Mouse (Mus musculus) forebrain, embryonic 15.5 days (tissue): ENCODE measurements around the gene Zfp664. TPM values are rescaled to one million over a fixed set of nuclear protein-coding genes. Genes with fewer than 3 reads are reported as not detected.

Experiments used
- ATAC-seq: fragments of 200-750 bp; cut with Nextera tagmentation; replicated peaks from 2 replicates; pipeline ENCODE4 v1.8.0; 2017; ENCODE audit warnings: mild to moderate bottlenecking, moderate TSS enrichment, moderate library complexity
- H3K27ac ChIP-seq: fragments of 300-500 bp; sonication (generic); replicated peaks from 2 replicates; pipeline ENCODE4 v1.5.1; 2015; ENCODE audit warnings: mild to moderate bottlenecking, inconsistent platforms
- H3K27me3 ChIP-seq: fragments of 300-500 bp; sonication (generic); 2 replicates; pipeline ENCODE4 v1.6.1; 2015; ENCODE audit warnings: inconsistent platforms
- H3K36me3 ChIP-seq: fragments of 300-500 bp; sonication (generic); 2 replicates; pipeline ENCODE4 v1.6.1; 2015; ENCODE audit warnings: mild to moderate bottlenecking, inconsistent platforms
- H3K4me1 ChIP-seq: fragments of 300-500 bp; sonication (generic); 2 replicates; pipeline ENCODE4 v1.6.1; 2015; ENCODE audit warnings: inconsistent platforms
- H3K4me2 ChIP-seq: fragments of 300-500 bp; sonication (generic); replicated peaks from 2 replicates; pipeline ENCODE4 v1.6.1; 2015; ENCODE audit warnings: mild to moderate bottlenecking, inconsistent platforms
- H3K4me3 ChIP-seq: fragments of 300-500 bp; sonication (generic); 2 replicates; pipeline ENCODE4 v1.5.1; 2015; ENCODE audit warnings: mild to moderate bottlenecking, inconsistent platforms
- H3K9ac ChIP-seq: fragments of 300-500 bp; sonication (generic); replicated peaks from 2 replicates; pipeline ENCODE4 v1.6.1; 2015; ENCODE audit warnings: mild to moderate bottlenecking, inconsistent platforms
- H3K9me3 ChIP-seq: fragments of 300-500 bp; sonication (generic); 2 replicates; pipeline ENCODE4 v1.6.1; 2016; ENCODE audit warnings: inconsistent platforms
- WGBS: fragments of 180-500 bp; shearing (Covaris S2); methylation state at CpG from one replicate; pipeline ENCODE4 v1.1.7; 2015; ENCODE audit warnings: mixed read lengths; 5-methylcytosine and 5-hydroxymethylcytosine counted together
- polyA plus RNA-seq: library from polyadenylated mRNA; unstranded; fragments of >200 nt; fragmentation: Nextera tagmentation; extraction: Ambion mirVana; gene quantifications from 2 replicates; pipeline ENCODE4 v1.2.1, GENCODE M21; 2015

The Zfp664 gene
- polyA plus RNA-seq, 1 experiment from 2014 or later: 122 TPM

GRCm38 (mm10) chr5:124873890-124874601, 11.6 kb downstream of the Zfp664 start:
- H3K4me1 ChIP-seq: peaks cover 26% of the 10 kb centered on the region

DNA sequence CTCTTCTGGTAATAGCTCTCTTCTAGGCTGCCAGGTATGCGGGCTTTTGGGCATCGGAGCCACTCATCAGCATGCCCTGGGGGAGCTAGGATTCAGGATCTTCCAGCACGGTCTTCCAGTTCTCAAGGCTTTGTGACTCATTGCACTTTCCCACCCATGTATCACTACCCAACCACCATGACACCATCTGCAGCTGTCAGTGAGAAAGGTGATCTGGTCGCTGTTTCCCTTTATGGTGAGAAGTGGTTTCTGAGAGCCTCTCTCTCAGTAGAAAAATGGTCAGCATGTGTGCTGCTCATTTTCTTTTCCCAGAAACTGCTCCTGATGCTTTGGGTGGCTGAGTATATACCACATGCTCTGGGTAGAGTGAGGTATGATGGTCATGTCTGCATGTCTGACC, 16.8 kb downstream of the Zfp664 start:
- H3K9me3 ChIP-seq: no peaks in the 10 kb centered on the region
- H3K27me3 ChIP-seq: no peaks in the 10 kb centered on the region
- no peak overlapping the region for H3K4me2 ChIP-seq
- ATAC-seq: no peak
- peaks cover 7% of the 10 kb centered on the region; the same call in 1 of the 2 replicates for H3K36me3 ChIP-seq
- H3K4me1 ChIP-seq: peaks cover 12% of the 10 kb centered on the region
- no peak overlapping the region for H3K4me3 ChIP-seq
- no peak overlapping the region for H3K27ac ChIP-seq
- WGBS: 90% methylated on average over 4 of the region's 4 CpGs
- no peak overlapping the region for H3K9ac ChIP-seq

More at GRCm38 (mm10) chr5:124873890-124874601, 11.6 kb downstream of the Zfp664 start:
- no peak for ATAC-seq
- no peaks in the 10 kb centered on the region for H3K9me3 ChIP-seq
- H3K4me3 ChIP-seq: no peak overlapping the region
- H3K9ac ChIP-seq: no peak overlapping the region
- H3K4me2 ChIP-seq: no peak overlapping the region
- 88% methylated on average over 6 of the region's 6 CpGs for WGBS
- H3K27me3 ChIP-seq: no peaks in the 10 kb centered on the region
- H3K36me3 ChIP-seq: peaks cover 7% of the 10 kb centered on the region; the same call in 1 of the 2 replicates
- no peak overlapping the region for H3K27ac ChIP-seq

- no peak overlapping the region for H3K9ac ChIP-seq
- H3K36me3 ChIP-seq: peaks cover 10% of the 10 kb centered on the region
- H3K4me2 ChIP-seq: no peak overlapping the region
- WGBS: 92% methylated on average over 6 of the region's 6 CpGs
- ATAC-seq: no peak
- no peak overlapping the region for H3K4me3 ChIP-seq
- peaks cover 13% of the 10 kb centered on the region for H3K4me1 ChIP-seq
- no peaks in the 10 kb centered on the region for H3K27me3 ChIP-seq
- H3K9me3 ChIP-seq: no peaks in the 10 kb centered on the region
- H3K27ac ChIP-seq: no peak overlapping the region
These were observed 17.3 kb downstream of the Zfp664 start for GRCm38 (mm10) chr5:124879801-124880200.

- H3K9ac ChIP-seq: no peak overlapping the region
- H3K4me1 ChIP-seq: peaks cover 13% of the 10 kb centered on the region
- no peaks in the 10 kb centered on the region for H3K9me3 ChIP-seq
- H3K27me3 ChIP-seq: no peaks in the 10 kb centered on the region
- H3K4me2 ChIP-seq: no peak overlapping the region
- no peak overlapping the region for H3K4me3 ChIP-seq
- WGBS: 56% methylated on average over 6 of the region's 6 CpGs
- H3K27ac ChIP-seq: peak overlapping the region; percentile 73
- peak; percentile 74 for ATAC-seq
- H3K36me3 ChIP-seq: peaks cover 39% of the 10 kb centered on the region
These were observed 21.4 kb downstream of the Zfp664 start for GRCm38 (mm10) chr5:124883877-124884276.

DNA sequence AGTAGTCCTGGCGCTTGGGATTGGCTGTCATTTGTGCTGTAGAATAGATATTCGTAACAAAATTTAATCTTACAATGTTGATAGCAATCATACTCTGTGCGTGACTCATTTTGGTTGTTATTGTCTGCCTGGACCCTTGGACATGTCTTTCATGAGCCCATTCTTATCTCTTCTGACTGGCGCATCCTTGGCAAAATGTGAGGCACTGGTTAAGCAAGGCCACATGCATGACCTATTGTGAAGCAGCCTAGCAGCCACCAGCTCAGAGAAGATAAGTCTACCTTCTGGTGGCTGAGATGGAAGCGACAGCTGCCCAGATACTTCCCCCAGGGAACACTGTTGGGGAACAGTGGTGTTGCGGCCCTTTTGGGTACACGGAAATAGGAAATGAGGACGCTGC, 26.2 kb downstream of the Zfp664 start:
- H3K9ac ChIP-seq: no peak overlapping the region
- no peaks in the 10 kb centered on the region for H3K27me3 ChIP-seq
- no peak overlapping the region for H3K4me2 ChIP-seq
- no peak overlapping the region for H3K27ac ChIP-seq
- peaks cover 7% of the 10 kb centered on the region for H3K4me1 ChIP-seq
- peaks cover 41% of the 10 kb centered on the region for H3K36me3 ChIP-seq
- H3K9me3 ChIP-seq: no peaks in the 10 kb centered on the region
- no peak overlapping the region for H3K4me3 ChIP-seq
- ATAC-seq: no peak
- 94% methylated on average over 8 of the region's 8 CpGs for WGBS

DNA sequence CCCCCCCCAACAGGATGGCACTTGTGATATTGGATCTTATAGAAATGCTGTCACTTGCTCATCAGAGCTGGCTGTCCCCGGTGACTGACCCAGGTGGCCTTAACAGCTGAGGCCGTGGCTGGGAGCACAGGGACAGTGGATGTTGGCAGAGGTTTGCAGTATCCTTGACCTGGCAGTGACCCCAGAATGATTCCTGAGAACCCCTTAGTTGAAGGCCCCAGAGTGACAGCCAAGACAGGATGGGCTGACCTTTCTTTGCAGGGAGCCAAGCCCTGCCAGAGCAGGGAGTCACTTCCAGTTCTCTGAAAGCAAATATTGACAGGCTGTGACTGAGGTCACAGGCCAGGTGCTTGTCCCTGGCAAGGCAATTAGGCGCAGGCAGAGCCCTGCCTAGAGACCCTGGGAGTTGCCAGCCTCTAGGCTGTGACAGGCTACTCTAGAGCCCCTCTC, 29.5 kb downstream of the Zfp664 start:
- ATAC-seq: no peak
- no peak overlapping the region for H3K9ac ChIP-seq
- H3K9me3 ChIP-seq: no peaks in the 10 kb centered on the region
- H3K27me3 ChIP-seq: no peaks in the 10 kb centered on the region
- no peak overlapping the region for H3K27ac ChIP-seq
- no peak overlapping the region for H3K4me3 ChIP-seq
- 87% methylated on average over 3 of the region's 3 CpGs for WGBS
- no peak overlapping the region for H3K4me2 ChIP-seq
- no peaks in the 10 kb centered on the region for H3K4me1 ChIP-seq
- peaks cover 17% of the 10 kb centered on the region for H3K36me3 ChIP-seq

DNA sequence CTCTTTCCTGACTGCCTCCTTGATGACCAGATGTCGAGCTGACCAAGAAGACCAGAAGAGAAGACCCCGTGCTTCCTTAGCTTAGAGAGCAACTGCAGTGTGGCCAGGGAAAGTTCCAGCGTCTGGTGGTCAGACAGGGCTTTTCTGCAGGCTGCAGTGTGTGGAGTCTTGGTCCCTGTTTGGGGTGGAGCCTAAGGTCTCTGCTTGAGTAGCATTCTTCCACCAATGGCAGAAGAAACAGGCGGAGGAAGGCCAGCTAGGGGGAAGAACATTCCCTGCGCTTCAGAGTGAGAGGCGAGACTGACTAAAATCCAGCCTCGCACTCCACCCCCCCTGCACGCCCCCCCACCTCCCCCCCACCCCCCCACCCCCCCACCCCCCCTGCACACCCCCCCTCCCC, 33.6 kb downstream of the Zfp664 start:
- H3K4me3 ChIP-seq: no peak overlapping the region
- no peak for ATAC-seq

GRCm38 (mm10) chr5:124899945-124900631, 37.6 kb downstream of the Zfp664 start:
- Histone ChIP-seq H3K27me3 (no peaks in the 10 kb centered on the region), H3K4me1 (peaks cover 25% of the 10 kb centered on the region), H3K4me3 (peak overlapping the region; percentile 14; the same call in 1 of the 2 replicates), H3K4me2 (peak overlapping the region; percentile 34), H3K36me3 (no peaks in the 10 kb centered on the region), H3K9ac (peak overlapping the region; percentile 11; the same call in 1 of the 2 replicates), H3K27ac (peak overlapping the region; percentile 47), H3K9me3 (no peaks in the 10 kb centered on the region)
- WGBS: 26% methylated on average over 20 of the region's 20 CpGs
- peak; percentile 68 for ATAC-seq

More for the DNA sequence above, 33.6 kb downstream of the Zfp664 start:
- Histone ChIP-seq H3K36me3 (no peaks in the 10 kb centered on the region), H3K9ac (no peak overlapping the region), H3K27ac (no peak overlapping the region), H3K4me2 (no peak overlapping the region), H3K4me1 (peaks cover 13% of the 10 kb centered on the region), H3K27me3 (no peaks in the 10 kb centered on the region), H3K9me3 (no peaks in the 10 kb centered on the region)
- WGBS: 54% methylated on average over 6 of the region's 8 CpGs

GRCm38 (mm10) chr5:124900738-124901490, 38.4 kb downstream of the Zfp664 start:
- Histone ChIP-seq H3K27ac (no peak overlapping the region), H3K4me3 (no peak overlapping the region), H3K27me3 (no peaks in the 10 kb centered on the region), H3K36me3 (no peaks in the 10 kb centered on the region), H3K4me2 (no peak overlapping the region), H3K9ac (no peak overlapping the region), H3K4me1 (peaks cover 25% of the 10 kb centered on the region), H3K9me3 (no peaks in the 10 kb centered on the region)
- ATAC-seq: no peak
- WGBS: 66% methylated on average over 19 of the region's 19 CpGs

DNA sequence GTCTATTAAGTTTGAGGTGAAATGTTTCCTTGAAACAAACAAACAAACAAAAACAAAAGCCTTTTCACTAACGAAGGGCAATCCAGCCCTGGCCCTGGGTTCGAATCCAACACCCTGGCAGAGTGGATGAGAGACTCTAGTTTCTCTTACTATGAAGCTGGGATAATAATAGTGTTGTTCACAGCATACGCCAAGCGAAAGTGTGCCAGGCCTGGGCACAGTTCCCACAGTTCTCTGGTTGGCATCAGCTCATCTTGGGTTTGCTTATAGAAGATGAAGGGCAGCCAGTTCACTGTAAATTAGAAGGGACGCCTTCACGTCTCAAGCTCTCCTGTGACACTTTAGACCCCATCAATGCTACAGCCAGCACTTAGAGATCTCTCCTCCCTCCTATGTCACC, 39.2 kb downstream of the Zfp664 start:
- no peak for ATAC-seq
- H3K9ac ChIP-seq: no peak overlapping the region
- no peaks in the 10 kb centered on the region for H3K9me3 ChIP-seq
- no peak overlapping the region for H3K4me2 ChIP-seq
- no peak overlapping the region for H3K4me3 ChIP-seq
- 51% methylated on average over 6 of the region's 6 CpGs for WGBS
- H3K27me3 ChIP-seq: no peaks in the 10 kb centered on the region
- no peaks in the 10 kb centered on the region for H3K36me3 ChIP-seq
- H3K4me1 ChIP-seq: peaks cover 25% of the 10 kb centered on the region
- H3K27ac ChIP-seq: peak overlapping the region; percentile 61

- Histone ChIP-seq H3K9ac (no peak overlapping the region), H3K4me1 (peaks cover 25% of the 10 kb centered on the region), H3K36me3 (no peaks in the 10 kb centered on the region), H3K9me3 (no peaks in the 10 kb centered on the region), H3K27me3 (no peaks in the 10 kb centered on the region), H3K4me3 (no peak overlapping the region), H3K27ac (peak overlapping the region; percentile 61), H3K4me2 (no peak overlapping the region)
- 68% methylated on average over 10 of the region's 10 CpGs for WGBS
- ATAC-seq: peak; percentile 35; the same call in 1 of the 2 replicates
These were observed 39.7 kb downstream of the Zfp664 start for GRCm38 (mm10) chr5:124902195-124902594.

DNA sequence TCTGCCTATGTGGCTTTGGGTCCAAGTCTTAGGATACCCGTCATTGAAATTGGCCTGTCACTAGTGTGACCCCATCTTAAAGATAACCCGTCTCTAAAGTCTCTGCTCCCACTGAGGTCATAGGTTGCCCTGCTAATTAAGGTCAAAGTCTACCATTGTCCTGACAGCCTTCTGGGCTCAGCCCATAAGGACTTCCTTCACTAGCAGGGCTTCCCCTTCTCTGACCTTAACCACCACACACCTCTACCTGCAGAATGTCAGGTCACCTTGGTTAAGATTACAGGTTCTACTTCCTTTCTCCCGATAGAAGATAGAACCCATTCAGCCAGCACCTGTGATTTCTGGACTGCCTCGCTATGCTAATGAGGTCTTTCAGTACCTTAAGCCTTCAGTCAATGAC, 41.4 kb downstream of the Zfp664 start:
- H3K4me3 ChIP-seq: no peak overlapping the region
- no peaks in the 10 kb centered on the region for H3K36me3 ChIP-seq
- H3K4me2 ChIP-seq: no peak overlapping the region
- WGBS: 94% methylated on average over 4 of the region's 4 CpGs
- H3K27ac ChIP-seq: no peak overlapping the region
- H3K9me3 ChIP-seq: no peaks in the 10 kb centered on the region
- no peaks in the 10 kb centered on the region for H3K27me3 ChIP-seq
- no peak overlapping the region for H3K9ac ChIP-seq
- peaks cover 25% of the 10 kb centered on the region for H3K4me1 ChIP-seq
- no peak for ATAC-seq
